Mouse (Mus musculus): ENCODE measurements around the gene Erc1. TPM values are rescaled to one million over a fixed set of nuclear protein-coding genes. Genes with fewer than 3 reads are reported as not detected.

The Erc1 gene
- polyA plus RNA-seq, 1 experiment, result 3.0 TPM

- TF ChIP-seq POLR2A (IDR thresholded peaks at IDR 0.05; ENCODE audit: low read depth, low read length) (no peak), CTCF (IDR thresholded peaks at IDR 0.05; ENCODE audit: extremely low read depth, insufficient read depth, insufficient read length, insufficient replicate concordance) (no peak)
- H3K36me3 ChIP-seq (ENCODE audit: control insufficient read depth, insufficient read depth, low read length), result no peaks in the 10 kb centered on the region
- peaks cover 4% of the 10 kb centered on the region; the same call in 1 of the 2 replicates for H3K4me1 ChIP-seq (ENCODE audit: control insufficient read depth, insufficient read depth, insufficient read length)
- no peak overlapping the region for H3K27ac ChIP-seq (ENCODE audit: insufficient read depth, low read length)
- H3K4me3 ChIP-seq (ENCODE audit: extremely low read depth, insufficient read depth, insufficient read length), result peak overlapping the region; percentile 47; the same call in 1 of the 2 replicates
- peaks cover 11% of the 10 kb centered on the region for H3K27me3 ChIP-seq (ENCODE audit: control insufficient read depth, insufficient read depth, low read length)
- WGBS, result 4% methylated on average over 30 of the region's 30 CpGs
- DNase-seq (ENCODE audit: low read depth in 1 of 2, low spot score in 2 of 2), result no peak
These were observed 304.5 kb downstream of the Erc1 start for GRCm38 (mm10) chr6:119543456-119543802.

GRCm38 (mm10) chr6:119535867-119536266, 312.1 kb downstream of the Erc1 start:
- WGBS, result 75% methylated on average over 12 of the region's 12 CpGs
- Histone ChIP-seq H3K27ac (ENCODE audit: insufficient read depth, low read length) (no peak overlapping the region), H3K27me3 (ENCODE audit: control insufficient read depth, insufficient read depth, low read length) (no peaks in the 10 kb centered on the region), H3K4me3 (ENCODE audit: extremely low read depth, insufficient read depth, insufficient read length) (no peak overlapping the region), H3K36me3 (ENCODE audit: control insufficient read depth, insufficient read depth, low read length) (no peaks in the 10 kb centered on the region), H3K4me1 (ENCODE audit: control insufficient read depth, insufficient read depth, insufficient read length) (no peaks in the 10 kb centered on the region)
- DNase-seq (ENCODE audit: low read depth in 1 of 2, low spot score in 2 of 2), result no peak
- TF ChIP-seq POLR2A (IDR thresholded peaks at IDR 0.05; ENCODE audit: low read depth, low read length), result no peak
- no peak for TF ChIP-seq CTCF (IDR thresholded peaks at IDR 0.05; ENCODE audit: extremely low read depth, insufficient read depth, insufficient read length, insufficient replicate concordance)

- H3K4me3 ChIP-seq (ENCODE audit: extremely low read depth, insufficient read depth, insufficient read length), result no peak overlapping the region
- no peaks in the 10 kb centered on the region for H3K27me3 ChIP-seq (ENCODE audit: control insufficient read depth, insufficient read depth, low read length)
- TF ChIP-seq POLR2A (IDR thresholded peaks at IDR 0.05; ENCODE audit: low read depth, low read length) (no peak), CTCF (IDR thresholded peaks at IDR 0.05; ENCODE audit: extremely low read depth, insufficient read depth, insufficient read length, insufficient replicate concordance) (no peak)
- DNase-seq (ENCODE audit: low read depth in 1 of 2, low spot score in 2 of 2), result no peak
- H3K36me3 ChIP-seq (ENCODE audit: control insufficient read depth, insufficient read depth, low read length), result no peaks in the 10 kb centered on the region
- 79% methylated on average over 9 of the region's 9 CpGs for WGBS
- no peaks in the 10 kb centered on the region for H3K4me1 ChIP-seq (ENCODE audit: control insufficient read depth, insufficient read depth, insufficient read length)
- no peak overlapping the region for H3K27ac ChIP-seq (ENCODE audit: insufficient read depth, low read length)
These were observed 314.7 kb downstream of the Erc1 start for GRCm38 (mm10) chr6:119533170-119533709.

- 53% methylated on average over 3 of the region's 3 CpGs for WGBS
- no peak for DNase-seq (ENCODE audit: low read depth in 1 of 2, low spot score in 2 of 2)
- no peak for TF ChIP-seq POLR2A (IDR thresholded peaks at IDR 0.05; ENCODE audit: low read depth, low read length)
- TF ChIP-seq CTCF (IDR thresholded peaks at IDR 0.05; ENCODE audit: extremely low read depth, insufficient read depth, insufficient read length, insufficient replicate concordance), result no peak
These were observed 318.3 kb downstream of the Erc1 start for GRCm38 (mm10) chr6:119529659-119530058.

GRCm38 (mm10) chr6:119526498-119526897, 321.5 kb downstream of the Erc1 start:
- TF ChIP-seq POLR2A (IDR thresholded peaks at IDR 0.05; ENCODE audit: low read depth, low read length), result no peak
- no peak for TF ChIP-seq CTCF (IDR thresholded peaks at IDR 0.05; ENCODE audit: extremely low read depth, insufficient read depth, insufficient read length, insufficient replicate concordance)
- Histone ChIP-seq H3K36me3 (ENCODE audit: control insufficient read depth, insufficient read depth, low read length) (no peaks in the 10 kb centered on the region), H3K4me1 (ENCODE audit: control insufficient read depth, insufficient read depth, insufficient read length) (peaks cover 8% of the 10 kb centered on the region; the same call in 1 of the 2 replicates), H3K4me3 (ENCODE audit: extremely low read depth, insufficient read depth, insufficient read length) (no peak overlapping the region), H3K27ac (ENCODE audit: insufficient read depth, low read length) (no peak overlapping the region), H3K27me3 (ENCODE audit: control insufficient read depth, insufficient read depth, low read length) (no peaks in the 10 kb centered on the region)
- DNase-seq (ENCODE audit: low read depth in 1 of 2, low spot score in 2 of 2), result no peak
- WGBS, result 67% methylated on average over 5 of the region's 5 CpGs

More at GRCm38 (mm10) chr6:119529659-119530058, 318.3 kb downstream of the Erc1 start:
- Histone ChIP-seq H3K27ac (ENCODE audit: insufficient read depth, low read length) (no peak overlapping the region), H3K4me3 (ENCODE audit: extremely low read depth, insufficient read depth, insufficient read length) (no peak overlapping the region), H3K36me3 (ENCODE audit: control insufficient read depth, insufficient read depth, low read length) (no peaks in the 10 kb centered on the region), H3K4me1 (ENCODE audit: control insufficient read depth, insufficient read depth, insufficient read length) (no peaks in the 10 kb centered on the region), H3K27me3 (ENCODE audit: control insufficient read depth, insufficient read depth, low read length) (no peaks in the 10 kb centered on the region)

- DNase-seq (ENCODE audit: low read depth in 1 of 2, low spot score in 2 of 2), result no peak
These were observed 326.0 kb downstream of the Erc1 start for GRCm38 (mm10) chr6:119521931-119522391.

GRCm38 (mm10) chr6:119521482-119521900, 326.5 kb downstream of the Erc1 start:
- 23% methylated on average over 3 of the region's 3 CpGs for WGBS
- DNase-seq (ENCODE audit: low read depth in 1 of 2, low spot score in 2 of 2), result no peak
- Histone ChIP-seq H3K27me3 (ENCODE audit: control insufficient read depth, insufficient read depth, low read length) (no peaks in the 10 kb centered on the region), H3K4me3 (ENCODE audit: extremely low read depth, insufficient read depth, insufficient read length) (no peak overlapping the region), H3K36me3 (ENCODE audit: control insufficient read depth, insufficient read depth, low read length) (no peaks in the 10 kb centered on the region), H3K4me1 (ENCODE audit: control insufficient read depth, insufficient read depth, insufficient read length) (peaks cover 8% of the 10 kb centered on the region; the same call in 1 of the 2 replicates), H3K27ac (ENCODE audit: insufficient read depth, low read length) (no peak overlapping the region)
- no peak for TF ChIP-seq POLR2A (IDR thresholded peaks at IDR 0.05; ENCODE audit: low read depth, low read length)
- no peak for TF ChIP-seq CTCF (IDR thresholded peaks at IDR 0.05; ENCODE audit: extremely low read depth, insufficient read depth, insufficient read length, insufficient replicate concordance)

More at GRCm38 (mm10) chr6:119521931-119522391, 326.0 kb downstream of the Erc1 start:
- no peaks in the 10 kb centered on the region for H3K27me3 ChIP-seq (ENCODE audit: control insufficient read depth, insufficient read depth, low read length)
- WGBS, result 2% methylated on average over 3 of the region's 3 CpGs
- no peaks in the 10 kb centered on the region for H3K36me3 ChIP-seq (ENCODE audit: control insufficient read depth, insufficient read depth, low read length)
- TF ChIP-seq CTCF (IDR thresholded peaks at IDR 0.05; ENCODE audit: extremely low read depth, insufficient read depth, insufficient read length, insufficient replicate concordance) (no peak), POLR2A (IDR thresholded peaks at IDR 0.05; ENCODE audit: low read depth, low read length) (no peak)
- H3K27ac ChIP-seq (ENCODE audit: insufficient read depth, low read length), result no peak overlapping the region
- H3K4me3 ChIP-seq (ENCODE audit: extremely low read depth, insufficient read depth, insufficient read length), result no peak overlapping the region
- H3K4me1 ChIP-seq (ENCODE audit: control insufficient read depth, insufficient read depth, insufficient read length), result peaks cover 8% of the 10 kb centered on the region; the same call in 1 of the 2 replicates

Other genes starting within 250 kb of the Erc1 start
- gene Rad52, start 54.5 kb upstream of the Erc1 start, polyA plus RNA-seq (2012; rRNA removed), result 20.4 and 32.6 TPM in 2 replicates
- gene Wnk1, start 190.5 kb upstream of the Erc1 start, polyA plus RNA-seq (2012; rRNA removed), result 77.7 and 89.0 TPM in 2 replicates
- gene Ninj2, start 245.2 kb upstream of the Erc1 start, polyA plus RNA-seq (2012; rRNA removed), result 0.19 TPM in 2 replicates

All from spleen, adult 2 months (tissue).